Mouse (Mus musculus): ENCODE data around the gene Qpctl. TPM values are rescaled to one million over a fixed set of nuclear protein-coding genes. Genes with fewer than 3 reads are reported as not detected.
A peak's percentile ranks its signal among the peaks of the same experiment; 100 is the strongest.

The Qpctl gene
- polyA plus RNA-seq, 1 experiment: 7.7 TPM

GRCm38 (mm10) chr7:19169506-19169905, 20.4 kb upstream of the Qpctl start:
- TF ChIP-seq CEBPB (IDR thresholded peaks at IDR 0.05; ENCODE audit: insufficient read depth, poor library complexity, severe bottlenecking) (no peak), TCF12 (IDR thresholded peaks at IDR 0.05; ENCODE audit: insufficient read depth, poor library complexity, severe bottlenecking) (no peak), REST (IDR thresholded peaks at IDR 0.05; ENCODE audit: insufficient read depth, insufficient read length) (no peak), POLR2A (IDR thresholded peaks at IDR 0.05; ENCODE audit: insufficient read length, low read depth) (no peak), USF1 (IDR thresholded peaks at IDR 0.05; ENCODE audit: low read depth) (no peak), TCF3 (IDR thresholded peaks at IDR 0.05; ENCODE audit: insufficient read length, low read depth) (no peak), MAX (IDR thresholded peaks at IDR 0.05; ENCODE audit: low read depth) (no peak), POLR2AphosphoS2 (IDR thresholded peaks at IDR 0.05; ENCODE audit: insufficient read length, low read depth) (no peak), MYOG (IDR thresholded peaks at IDR 0.05; ENCODE audit: control insufficient read depth in 1 of 3, insufficient read depth in 1 of 3, insufficient read length in 2 of 3, low read depth in 2 of 3) (no peak), E2F4 (IDR thresholded peaks at IDR 0.05; ENCODE audit: insufficient read depth) (no peak), MYOD1 (IDR thresholded peaks at IDR 0.05; ENCODE audit: control insufficient read depth in 1 of 3, insufficient read length in 2 of 3, low read depth in 2 of 3) (no peak), SRF (IDR thresholded peaks at IDR 0.05; ENCODE audit: control insufficient read depth, insufficient read length, low read depth) (no peak)

GRCm38 (mm10) chr7:19166990-19167389, 17.9 kb upstream of the Qpctl start:
- H3K4me2 ChIP-seq (ENCODE audit: low read depth): no peak overlapping the region
- no peak for TF ChIP-seq CEBPB (IDR thresholded peaks at IDR 0.05; ENCODE audit: insufficient read depth, poor library complexity, severe bottlenecking)
- no peaks in the 10 kb centered on the region for H3K27me3 ChIP-seq (ENCODE audit: control insufficient read depth, insufficient read depth, insufficient read length)
- H3K36me3 ChIP-seq (ENCODE audit: control insufficient read depth, insufficient read depth): no peaks in the 10 kb centered on the region
- no peak overlapping the region for H3K4me3 ChIP-seq
- no peaks in the 10 kb centered on the region for H3K79me2 ChIP-seq (ENCODE audit: control insufficient read depth, insufficient read depth)
- no peak overlapping the region for H3ac ChIP-seq (ENCODE audit: control insufficient read depth, insufficient read length)

More at GRCm38 (mm10) chr7:19169506-19169905, 20.4 kb upstream of the Qpctl start:
- H3K27me3 ChIP-seq (ENCODE audit: control insufficient read depth, insufficient read depth, insufficient read length): no peaks in the 10 kb centered on the region
- H3ac ChIP-seq (ENCODE audit: control insufficient read depth, insufficient read length): no peak overlapping the region
- no peak overlapping the region for H3K4me2 ChIP-seq (ENCODE audit: low read depth)
- no peaks in the 10 kb centered on the region for H3K36me3 ChIP-seq (ENCODE audit: control insufficient read depth, insufficient read depth)
- H3K4me3 ChIP-seq: no peak overlapping the region
- H3K79me2 ChIP-seq (ENCODE audit: control insufficient read depth, insufficient read depth): no peaks in the 10 kb centered on the region

DNA sequence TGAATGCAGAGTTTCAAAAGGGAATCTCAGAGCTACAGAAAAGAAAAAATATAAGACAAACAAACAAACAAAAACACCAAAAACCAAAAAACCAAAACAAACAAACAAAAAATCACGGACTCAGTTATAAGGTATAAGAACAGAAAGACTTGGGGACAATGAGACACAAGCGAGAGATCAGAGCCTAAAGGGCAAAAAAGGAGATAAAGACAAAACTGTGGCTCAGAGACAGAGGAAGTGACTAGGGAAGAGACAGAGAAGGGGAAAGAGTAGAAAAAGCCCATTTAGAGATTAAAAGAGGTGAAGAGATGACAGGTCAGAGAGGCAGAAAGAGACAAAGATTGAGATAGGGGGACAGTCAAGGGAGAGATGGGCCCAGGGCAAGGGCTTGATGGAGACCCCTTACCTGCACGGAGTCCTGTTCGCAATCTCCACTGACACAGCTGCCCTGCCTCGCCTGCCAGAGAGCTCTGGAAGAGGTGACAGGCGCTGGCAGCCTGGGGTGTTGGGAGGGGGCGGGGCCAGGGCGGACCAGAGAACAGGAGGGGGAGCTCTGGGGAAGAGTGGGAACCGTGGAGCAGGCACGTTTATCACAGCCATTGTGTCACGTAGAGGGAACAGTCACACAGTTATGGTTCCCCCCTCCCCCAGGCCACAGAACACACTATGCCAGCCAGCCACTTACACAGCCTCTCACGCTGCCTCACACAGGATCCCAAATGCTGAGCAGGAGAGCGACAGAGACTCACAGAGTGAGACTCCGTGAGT, 16.7 kb upstream of the Qpctl start, which contains the start of gene Gipr:
Gene Gipr (minus strand): TSS at position 472 of the 768 bp plus-strand sequence.
- no peaks in the 10 kb centered on the region for H3K27me3 ChIP-seq (ENCODE audit: control insufficient read depth, insufficient read depth, insufficient read length)
- no peak for TF ChIP-seq MYOG (IDR thresholded peaks at IDR 0.05; ENCODE audit: control insufficient read depth in 1 of 3, insufficient read depth in 1 of 3, insufficient read length in 2 of 3, low read depth in 2 of 3)
- TF ChIP-seq MYOD1 (IDR thresholded peaks at IDR 0.05; ENCODE audit: control insufficient read depth in 1 of 3, insufficient read length in 2 of 3, low read depth in 2 of 3): no peak
- no peak for TF ChIP-seq USF1 (IDR thresholded peaks at IDR 0.05; ENCODE audit: low read depth)
- no peak within 1 kb of the TSS for H3ac ChIP-seq (ENCODE audit: control insufficient read depth, insufficient read length)
- no peak within 1 kb of the TSS for H3K4me3 ChIP-seq
- peak within 1 kb of the TSS; percentile 24 for H3K4me2 ChIP-seq (ENCODE audit: low read depth)
- no peaks in the 10 kb centered on the region for H3K36me3 ChIP-seq (ENCODE audit: control insufficient read depth, insufficient read depth)
- H3K79me2 ChIP-seq (ENCODE audit: control insufficient read depth, insufficient read depth): no peaks in the 10 kb centered on the region

GRCm38 (mm10) chr7:19164978-19165377, 15.9 kb upstream of the Qpctl start:
- H3K4me3 ChIP-seq: no peak overlapping the region
- no peak overlapping the region for H3ac ChIP-seq (ENCODE audit: control insufficient read depth, insufficient read length)
- no peaks in the 10 kb centered on the region for H3K79me2 ChIP-seq (ENCODE audit: control insufficient read depth, insufficient read depth)
- no peaks in the 10 kb centered on the region for H3K27me3 ChIP-seq (ENCODE audit: control insufficient read depth, insufficient read depth, insufficient read length)
- TF ChIP-seq SRF (IDR thresholded peaks at IDR 0.05; ENCODE audit: control insufficient read depth, insufficient read length, low read depth) (no peak), MYOD1 (IDR thresholded peaks at IDR 0.05; ENCODE audit: control insufficient read depth in 1 of 3, insufficient read length in 2 of 3, low read depth in 2 of 3) (no peak), CEBPB (IDR thresholded peaks at IDR 0.05; ENCODE audit: insufficient read depth, poor library complexity, severe bottlenecking) (no peak), E2F4 (IDR thresholded peaks at IDR 0.05; ENCODE audit: insufficient read depth) (no peak), TCF3 (IDR thresholded peaks at IDR 0.05; ENCODE audit: insufficient read length, low read depth) (no peak), MYOG (IDR thresholded peaks at IDR 0.05; ENCODE audit: control insufficient read depth in 1 of 3, insufficient read depth in 1 of 3, insufficient read length in 2 of 3, low read depth in 2 of 3) (no peak), USF1 (IDR thresholded peaks at IDR 0.05; ENCODE audit: low read depth) (no peak), POLR2AphosphoS2 (IDR thresholded peaks at IDR 0.05; ENCODE audit: insufficient read length, low read depth) (no peak), MAX (IDR thresholded peaks at IDR 0.05; ENCODE audit: low read depth) (no peak), TCF12 (IDR thresholded peaks at IDR 0.05; ENCODE audit: insufficient read depth, poor library complexity, severe bottlenecking) (no peak), POLR2A (IDR thresholded peaks at IDR 0.05; ENCODE audit: insufficient read length, low read depth) (no peak), REST (IDR thresholded peaks at IDR 0.05; ENCODE audit: insufficient read depth, insufficient read length) (no peak)
- H3K4me2 ChIP-seq (ENCODE audit: low read depth): peak overlapping the region; percentile 46
- no peaks in the 10 kb centered on the region for H3K36me3 ChIP-seq (ENCODE audit: control insufficient read depth, insufficient read depth)

GRCm38 (mm10) chr7:19164189-19164588, 15.1 kb upstream of the Qpctl start:
- H3K79me2 ChIP-seq (ENCODE audit: control insufficient read depth, insufficient read depth): no peaks in the 10 kb centered on the region
- no peaks in the 10 kb centered on the region for H3K36me3 ChIP-seq (ENCODE audit: control insufficient read depth, insufficient read depth)
- no peaks in the 10 kb centered on the region for H3K27me3 ChIP-seq (ENCODE audit: control insufficient read depth, insufficient read depth, insufficient read length)
- H3ac ChIP-seq (ENCODE audit: control insufficient read depth, insufficient read length): no peak overlapping the region
- peak overlapping the region; percentile 46 for H3K4me2 ChIP-seq (ENCODE audit: low read depth)
- H3K4me3 ChIP-seq: no peak overlapping the region
- TF ChIP-seq REST (IDR thresholded peaks at IDR 0.05; ENCODE audit: insufficient read depth, insufficient read length): no peak
- TF ChIP-seq E2F4 (IDR thresholded peaks at IDR 0.05; ENCODE audit: insufficient read depth): no peak
- TF ChIP-seq MYOG (IDR thresholded peaks at IDR 0.05; ENCODE audit: control insufficient read depth in 1 of 3, insufficient read depth in 1 of 3, insufficient read length in 2 of 3, low read depth in 2 of 3): no peak
- no peak for TF ChIP-seq POLR2A (IDR thresholded peaks at IDR 0.05; ENCODE audit: insufficient read length, low read depth)
- no peak for TF ChIP-seq POLR2AphosphoS2 (IDR thresholded peaks at IDR 0.05; ENCODE audit: insufficient read length, low read depth)
- TF ChIP-seq CEBPB (IDR thresholded peaks at IDR 0.05; ENCODE audit: insufficient read depth, poor library complexity, severe bottlenecking): no peak
- no peak for TF ChIP-seq TCF3 (IDR thresholded peaks at IDR 0.05; ENCODE audit: insufficient read length, low read depth)
- no peak for TF ChIP-seq USF1 (IDR thresholded peaks at IDR 0.05; ENCODE audit: low read depth)
- no peak for TF ChIP-seq MAX (IDR thresholded peaks at IDR 0.05; ENCODE audit: low read depth)
- no peak for TF ChIP-seq SRF (IDR thresholded peaks at IDR 0.05; ENCODE audit: control insufficient read depth, insufficient read length, low read depth)
- TF ChIP-seq TCF12 (IDR thresholded peaks at IDR 0.05; ENCODE audit: insufficient read depth, poor library complexity, severe bottlenecking): no peak
- TF ChIP-seq MYOD1 (IDR thresholded peaks at IDR 0.05; ENCODE audit: control insufficient read depth in 1 of 3, insufficient read length in 2 of 3, low read depth in 2 of 3): no peak
